Mouse (Mus musculus): ENCODE measurements around the gene Psmb2.

The Psmb2 gene

DNA sequence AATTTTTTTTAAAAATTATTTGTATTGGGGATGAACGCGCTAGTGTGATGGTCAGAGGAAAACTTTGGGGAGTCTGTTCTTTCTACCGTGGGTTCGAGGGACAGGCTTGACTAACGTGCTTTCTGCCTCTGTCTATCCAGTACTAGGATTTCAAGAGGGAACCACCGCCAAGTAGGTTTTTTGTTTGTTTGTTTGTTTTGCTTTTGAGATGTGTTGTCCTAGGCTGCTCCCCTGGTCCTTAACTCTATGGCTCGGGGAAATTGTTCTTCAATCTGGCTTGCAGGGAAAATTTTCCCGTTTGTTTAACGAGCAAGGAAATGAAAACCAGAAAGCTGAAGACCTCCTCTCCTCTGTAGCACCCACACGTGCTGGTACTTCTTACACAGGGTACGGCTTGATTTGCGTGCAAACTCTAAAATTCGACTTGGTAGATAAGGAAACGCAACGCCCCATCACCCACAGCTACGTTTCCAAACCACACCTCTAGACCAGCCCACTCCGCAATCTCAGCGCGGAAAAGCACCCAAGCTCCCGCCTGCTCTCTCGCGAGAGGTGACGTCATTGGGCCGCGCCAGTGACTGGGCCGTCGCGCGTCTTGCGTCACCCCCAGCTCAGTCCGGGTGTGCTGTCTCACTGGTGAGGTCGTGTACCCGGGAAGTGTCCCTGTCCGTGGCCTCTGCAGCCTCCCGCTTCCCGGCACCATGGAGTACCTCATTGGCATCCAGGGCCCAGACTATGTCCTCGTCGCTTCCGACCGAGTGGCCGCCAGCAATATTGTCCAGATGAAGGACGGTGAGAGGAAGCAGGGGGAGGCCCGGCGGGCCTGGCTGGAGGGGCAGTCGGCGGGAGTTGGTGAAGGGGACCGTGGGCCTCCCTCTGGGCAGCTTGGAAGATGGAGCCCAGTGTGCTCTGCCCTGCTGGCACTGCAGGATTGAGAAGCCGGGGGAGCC, at the start of gene Psmb2:
Gene Psmb2, plus strand, starts transcription at position 577 of the 950 bp plus-strand sequence.
- DNase-seq = peak; percentile 95

DNA sequence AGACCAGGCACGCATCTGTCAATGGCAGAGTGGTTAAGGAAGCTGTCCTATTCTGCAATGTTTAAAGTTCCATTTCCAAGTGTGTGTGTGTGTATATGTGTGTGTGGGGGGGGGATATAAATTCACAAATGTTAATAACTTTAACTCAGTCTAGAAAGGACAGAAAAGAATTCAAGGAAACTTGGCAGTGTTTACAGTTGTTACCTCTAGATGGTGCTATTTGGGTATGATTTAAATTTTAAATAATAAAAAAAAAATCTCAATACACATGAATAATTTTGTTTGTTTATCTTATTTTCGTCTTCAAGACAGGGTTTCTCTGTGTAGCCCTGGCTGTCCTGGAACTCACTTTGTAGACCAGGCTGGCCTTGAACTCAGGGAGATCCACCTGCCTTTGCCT, 45.5 kb upstream of the Psmb2 start:
- no peak for DNase-seq

DNA sequence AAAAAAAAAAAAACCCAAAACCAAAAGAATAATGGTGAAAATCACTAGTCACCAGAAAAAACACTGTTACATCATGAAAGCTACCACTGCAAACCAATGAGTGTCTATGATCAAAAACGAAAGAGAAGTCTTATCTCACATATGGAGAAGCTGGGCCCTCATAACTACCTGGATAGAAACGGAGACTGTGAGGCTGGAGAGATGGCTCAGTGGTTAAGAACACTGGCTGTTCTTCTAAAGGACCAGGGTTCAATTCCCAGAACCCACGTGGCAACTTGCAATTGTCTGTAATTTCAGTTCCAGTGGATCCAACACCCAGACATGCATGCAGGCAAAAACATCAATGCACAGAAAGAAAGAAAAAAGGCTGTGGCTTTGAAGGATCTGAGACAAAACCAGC, 44.8 kb upstream of the Psmb2 start:
- no peak for DNase-seq

DNA sequence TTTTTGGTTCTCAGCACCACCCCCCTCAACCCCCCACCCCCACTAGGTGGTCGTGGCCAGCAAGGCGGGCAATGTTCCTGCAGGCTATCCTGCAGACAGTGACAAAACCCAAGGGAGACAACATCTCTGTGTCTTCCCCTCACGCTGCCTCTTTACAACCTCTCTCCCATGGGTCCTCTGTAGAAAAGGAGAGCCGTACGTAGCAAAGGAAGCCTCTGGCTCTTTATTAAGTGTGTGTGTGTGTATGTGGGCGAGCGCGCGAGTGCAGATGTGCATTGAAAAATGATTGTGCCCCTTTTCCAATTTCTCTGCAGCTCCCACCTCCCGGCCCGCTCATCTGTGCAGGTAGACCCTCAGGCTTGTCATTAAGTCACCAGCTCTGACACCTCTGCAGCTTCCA, 41.1 kb upstream of the Psmb2 start:
- no peak for DNase-seq

DNA sequence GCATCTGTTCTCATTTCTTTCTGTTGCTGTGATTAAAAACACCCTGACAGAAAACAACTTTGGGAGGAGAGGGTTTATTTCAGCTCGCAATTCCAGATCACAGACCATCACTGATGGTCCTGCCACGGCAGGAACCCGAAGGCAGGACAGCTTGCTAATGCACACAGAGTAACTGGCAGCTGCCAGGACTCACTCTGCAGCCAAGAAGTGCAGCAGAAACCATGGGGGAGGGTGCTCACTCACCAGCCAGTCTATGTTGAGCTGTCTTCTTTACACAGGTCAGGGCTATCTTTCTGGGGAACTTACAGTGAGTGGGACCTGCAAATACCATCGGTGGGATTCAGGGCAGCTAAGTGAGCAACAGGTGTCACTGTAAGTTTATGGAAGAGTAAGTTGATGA, 40.0 kb upstream of the Psmb2 start:
- DNase-seq = no peak

DNA sequence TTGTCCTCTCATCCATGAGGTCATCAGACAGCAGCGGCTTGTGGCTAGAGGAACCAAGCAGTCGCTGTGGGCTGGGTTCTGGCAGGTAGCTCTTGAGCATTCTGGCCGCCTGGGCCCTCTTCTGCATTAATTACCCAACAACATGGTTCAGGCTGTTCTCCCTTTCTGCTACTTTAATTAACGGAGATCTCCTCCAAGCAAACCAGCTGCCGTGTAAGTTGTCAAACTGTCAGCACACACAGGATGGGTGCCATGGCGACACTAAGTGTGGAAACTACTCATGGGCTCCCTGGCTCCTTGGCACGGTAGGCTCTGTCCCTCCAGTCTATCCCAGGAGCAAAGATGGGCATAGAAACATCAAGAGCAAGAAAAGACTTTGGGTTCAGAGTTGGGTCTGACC, 38.1 kb upstream of the Psmb2 start:
- no peak for DNase-seq

DNA sequence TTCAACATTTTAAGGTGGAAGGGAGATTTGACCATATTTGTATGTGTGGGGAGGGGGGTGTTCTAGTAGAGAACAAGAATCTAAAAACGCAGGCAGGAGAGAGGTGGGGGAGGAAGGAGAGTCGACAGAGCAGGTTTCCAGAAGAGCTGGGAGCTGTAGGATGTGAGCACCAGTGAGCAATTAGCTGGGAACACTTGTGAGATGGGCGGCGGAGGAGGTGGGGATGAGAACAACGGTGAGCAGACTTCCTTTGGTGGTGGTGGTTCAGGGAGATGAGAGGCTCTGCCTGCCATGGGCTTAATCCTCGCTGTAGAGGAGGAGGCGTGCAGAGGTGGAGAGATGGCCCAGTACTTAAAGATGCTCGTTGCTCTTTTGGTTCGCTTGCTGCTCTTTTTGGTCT, 35.5 kb upstream of the Psmb2 start:
- DNase-seq = no peak

DNA sequence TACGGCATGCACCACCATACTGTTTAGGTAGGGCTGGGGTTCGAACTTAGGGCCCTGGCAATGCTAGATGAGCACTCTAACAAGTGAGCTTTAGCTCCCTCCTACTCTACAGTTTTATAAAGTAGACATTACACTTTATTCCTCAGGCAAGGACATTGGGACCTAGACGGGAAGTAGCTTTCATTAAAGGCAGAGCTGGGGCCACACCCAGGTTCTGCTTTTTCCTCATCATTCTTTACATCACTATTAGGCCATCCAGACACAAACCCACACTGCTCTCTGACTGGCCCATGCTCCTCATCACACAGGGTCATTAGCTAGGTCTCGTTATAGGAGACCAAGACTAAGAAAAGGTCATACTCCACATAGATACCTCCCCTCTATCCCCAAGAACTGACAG, 33.6 kb upstream of the Psmb2 start:
- no peak for DNase-seq

DNA sequence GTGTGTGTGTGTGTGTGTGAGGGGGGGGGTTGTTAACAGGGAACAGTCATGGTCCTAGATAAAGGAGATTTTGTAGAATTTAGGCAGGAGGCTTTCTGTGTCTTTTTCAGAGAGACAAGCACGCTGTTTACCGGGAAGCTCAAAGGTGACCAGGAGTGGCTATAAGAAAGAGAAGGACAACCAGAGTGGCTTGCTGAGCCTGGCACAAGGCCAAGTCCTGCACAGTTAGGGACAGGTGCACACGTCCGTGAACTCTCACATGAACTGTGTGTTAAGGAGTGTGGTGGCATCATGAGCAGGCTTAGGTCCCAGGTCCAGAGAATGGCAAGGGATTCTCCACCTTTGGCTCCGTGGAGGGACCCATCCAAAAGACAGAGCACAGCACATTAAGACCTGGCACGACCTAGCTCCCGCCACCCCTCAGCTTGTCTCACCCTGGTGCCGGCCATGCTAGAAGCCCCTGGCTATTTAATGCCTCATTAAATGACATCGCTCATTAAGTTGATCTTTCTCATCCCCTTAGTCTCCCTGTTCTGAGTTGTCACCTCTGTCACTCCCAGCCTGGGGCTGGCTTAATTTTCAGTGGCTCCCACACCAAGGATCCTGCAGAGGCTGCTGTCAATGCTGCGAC, 33.0 kb upstream of the Psmb2 start:
- peak; percentile 12 for DNase-seq

DNA sequence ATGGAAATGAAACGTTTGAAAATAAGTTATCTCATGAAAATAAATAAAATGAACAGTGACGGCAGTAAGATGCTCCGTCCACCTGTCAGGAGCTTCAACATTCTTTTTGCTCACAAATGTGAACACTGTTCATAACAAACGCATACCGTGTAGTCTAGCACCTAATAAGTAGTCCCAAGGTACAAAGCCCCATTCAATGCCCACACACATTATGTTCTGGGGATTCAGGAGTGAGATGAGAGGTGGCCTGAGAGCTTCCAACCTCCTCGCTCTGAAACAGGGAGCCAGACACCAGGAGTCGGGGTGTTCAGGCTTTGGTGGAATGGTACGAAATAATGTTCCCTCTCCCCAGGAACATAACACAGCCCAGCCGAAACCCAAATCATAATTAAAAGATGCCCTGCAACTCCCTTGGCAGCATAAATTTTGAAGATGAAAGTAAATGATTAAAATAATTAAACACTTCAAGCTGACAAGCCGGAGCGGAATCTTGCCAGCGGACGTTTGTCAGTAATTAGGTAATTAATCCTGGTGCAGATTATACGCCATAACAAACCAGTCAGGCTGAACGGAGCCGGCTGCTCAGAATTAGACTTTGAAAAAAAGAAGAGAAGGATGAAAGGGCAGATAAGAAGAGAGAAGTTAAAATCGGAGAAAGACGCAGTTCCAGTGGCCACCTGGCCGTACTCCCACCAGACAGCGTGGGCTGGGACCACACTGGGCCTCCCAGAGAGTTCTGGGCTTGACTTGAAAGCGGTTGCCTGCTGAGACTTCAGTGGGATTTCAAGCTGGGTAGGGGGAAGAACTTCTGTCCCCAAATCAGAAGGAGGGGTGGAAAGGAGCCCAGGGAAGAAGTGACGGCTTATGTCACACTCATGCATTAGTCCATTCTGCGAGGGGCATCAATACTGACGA, 29.2 kb upstream of the Psmb2 start:
- DNase-seq = peak; percentile 4

DNA sequence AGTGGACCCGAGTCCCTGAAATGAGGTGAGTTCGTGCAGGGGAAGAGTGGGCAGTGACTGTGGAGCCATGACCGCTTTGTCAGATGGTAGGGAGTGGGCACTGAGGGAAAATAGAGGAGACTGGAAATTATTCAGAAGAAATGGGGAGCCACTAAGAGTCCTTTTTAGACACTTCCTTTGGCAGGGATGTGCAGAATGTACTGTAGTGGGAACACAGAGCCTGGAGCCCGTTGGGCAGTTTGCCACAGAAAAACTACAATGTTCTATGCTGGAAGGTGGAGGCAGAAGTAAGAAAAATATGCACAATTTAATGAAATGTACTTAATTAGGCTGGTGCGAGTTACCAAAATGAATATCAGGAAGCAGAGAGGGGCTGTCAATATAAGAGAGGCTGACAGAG, 24.3 kb upstream of the Psmb2 start:
- no peak for DNase-seq

DNA sequence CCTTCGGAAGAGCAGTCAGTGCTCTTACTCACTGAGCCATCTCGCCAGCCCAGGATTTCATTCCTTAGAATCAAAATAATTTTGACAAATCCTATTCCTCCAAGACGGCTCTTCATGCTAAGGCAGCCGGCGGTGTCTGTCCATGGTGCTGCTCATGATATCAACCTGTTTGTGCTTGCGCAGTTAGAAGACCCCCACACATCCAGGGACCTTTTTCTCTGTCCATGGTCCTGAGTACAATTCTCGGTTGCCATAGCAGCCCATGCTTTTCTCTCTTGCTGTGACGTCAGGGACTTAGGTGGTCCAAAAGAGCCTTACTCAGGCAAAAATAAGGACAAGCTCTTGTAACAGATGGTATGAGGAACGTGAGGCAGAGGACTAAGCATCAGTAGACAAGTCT, 22.1 kb upstream of the Psmb2 start:
- DNase-seq = no peak

DNA sequence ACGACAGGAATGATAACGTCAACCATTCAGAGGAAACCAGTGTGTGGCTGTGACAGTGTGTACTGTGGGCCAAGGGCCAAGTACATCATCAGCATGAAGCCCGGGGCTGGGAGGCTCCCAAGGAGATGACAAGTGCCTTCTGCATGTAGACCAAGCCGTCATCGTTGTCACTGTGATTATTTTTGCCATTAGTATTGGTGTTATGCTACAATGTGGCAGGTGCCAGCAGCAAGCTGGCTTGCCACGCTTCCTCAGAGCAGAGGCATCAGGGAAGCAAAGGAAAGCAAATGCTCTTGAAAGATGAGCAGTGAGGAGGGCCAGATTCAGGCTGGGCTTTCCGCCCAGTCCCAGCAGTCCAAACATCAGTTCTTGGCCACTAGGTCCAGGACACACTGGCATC, 16.2 kb upstream of the Psmb2 start:
- no peak for DNase-seq

DNA sequence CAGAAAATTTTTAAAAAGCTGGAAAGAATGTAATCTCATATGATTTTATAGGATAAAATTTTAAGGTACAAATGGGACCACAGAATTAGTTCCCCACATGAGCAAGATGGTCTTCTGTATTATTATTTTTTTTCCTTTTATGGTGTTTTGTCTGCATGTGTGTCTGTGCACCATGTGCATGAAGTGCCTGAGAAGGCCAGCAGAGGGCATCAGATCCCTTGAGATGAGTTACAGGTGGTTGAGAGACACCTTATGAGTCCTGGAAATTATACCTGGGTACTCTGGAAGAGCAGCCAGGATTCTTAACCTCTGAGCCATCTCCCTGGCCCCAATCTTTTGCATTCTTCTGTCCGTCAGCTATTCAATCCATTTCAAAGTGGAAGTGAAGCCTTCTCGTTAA, 10.4 kb upstream of the Psmb2 start:
- no peak for DNase-seq

DNA sequence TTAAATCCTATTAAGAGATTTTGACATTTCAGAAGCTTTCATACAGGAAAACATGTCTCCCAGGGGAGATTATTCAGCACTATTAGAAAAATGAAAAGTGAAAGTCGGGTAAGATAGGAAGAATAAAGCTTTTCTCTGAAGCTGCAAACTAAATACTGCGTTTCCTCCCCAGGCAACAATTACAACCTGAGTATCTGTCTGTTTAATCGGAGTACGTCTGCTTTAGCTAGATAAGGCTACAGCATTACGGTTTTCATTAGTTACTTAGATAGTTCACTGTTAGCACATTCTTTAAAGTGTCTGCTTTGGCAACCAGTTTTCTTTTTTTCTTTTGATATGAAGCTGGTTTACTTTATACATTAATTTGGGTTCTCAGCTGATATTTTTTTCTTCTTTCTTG, 4.9 kb downstream of the Psmb2 start:
- no peak for DNase-seq

DNA sequence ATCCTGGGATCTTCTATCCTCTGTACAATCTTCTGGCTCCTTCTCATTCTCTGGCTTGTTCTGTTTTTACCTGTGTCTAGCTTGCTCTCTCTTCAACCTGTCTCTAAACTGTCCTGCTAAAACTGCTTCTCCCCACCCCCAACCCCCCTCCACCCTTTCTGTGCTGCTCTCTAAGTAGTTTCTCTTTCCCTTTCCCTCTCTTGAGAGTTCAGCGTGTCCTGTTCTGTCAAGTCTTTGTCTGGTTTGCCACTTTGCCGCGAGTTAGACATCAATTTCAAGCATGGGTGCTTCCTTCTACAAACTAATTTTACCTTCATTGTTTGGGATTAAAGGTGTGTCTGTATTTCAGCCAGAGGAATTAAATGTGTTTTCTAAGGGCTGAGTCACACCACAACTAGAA, 5.7 kb downstream of the Psmb2 start:
- no peak for DNase-seq

DNA sequence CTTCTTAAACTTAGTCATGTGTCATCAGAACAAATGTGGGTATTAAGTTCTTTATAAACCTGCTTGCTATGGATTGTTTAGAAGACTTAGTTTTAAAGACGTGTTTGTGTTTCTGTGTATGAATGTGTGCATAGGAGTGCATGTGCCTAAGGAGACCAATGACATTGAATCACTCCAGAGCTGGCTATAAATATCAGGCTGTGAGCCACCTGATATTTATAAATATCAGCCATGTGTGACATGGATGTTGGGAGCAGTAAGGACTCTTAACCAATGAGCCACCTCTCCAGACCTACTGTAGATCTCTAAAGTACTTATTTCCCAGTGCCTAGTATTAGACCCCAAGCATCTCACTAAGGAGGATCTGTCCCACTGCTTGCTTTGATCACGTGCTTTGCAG, 12.0 kb downstream of the Psmb2 start:
- no peak for DNase-seq

DNA sequence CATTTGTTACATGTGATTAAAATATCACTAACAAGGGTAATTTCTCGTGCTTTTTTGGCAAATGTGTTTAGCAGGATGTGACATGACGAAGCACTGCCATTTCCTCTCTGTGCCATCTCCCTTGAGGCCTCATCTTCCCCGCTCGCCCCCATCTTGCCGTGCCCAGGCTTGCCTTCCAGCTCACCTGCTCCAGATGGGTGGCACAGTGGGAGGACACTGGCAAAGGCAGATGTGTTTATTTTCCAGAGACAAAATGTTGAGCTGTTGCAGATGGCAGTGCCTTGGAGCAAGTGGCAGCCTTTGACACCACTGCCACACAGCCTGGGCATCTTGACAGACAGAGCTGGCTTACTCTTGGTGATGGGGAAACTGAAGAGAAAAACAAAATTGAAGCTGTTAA, 15.6 kb downstream of the Psmb2 start:
- DNase-seq = no peak

DNA sequence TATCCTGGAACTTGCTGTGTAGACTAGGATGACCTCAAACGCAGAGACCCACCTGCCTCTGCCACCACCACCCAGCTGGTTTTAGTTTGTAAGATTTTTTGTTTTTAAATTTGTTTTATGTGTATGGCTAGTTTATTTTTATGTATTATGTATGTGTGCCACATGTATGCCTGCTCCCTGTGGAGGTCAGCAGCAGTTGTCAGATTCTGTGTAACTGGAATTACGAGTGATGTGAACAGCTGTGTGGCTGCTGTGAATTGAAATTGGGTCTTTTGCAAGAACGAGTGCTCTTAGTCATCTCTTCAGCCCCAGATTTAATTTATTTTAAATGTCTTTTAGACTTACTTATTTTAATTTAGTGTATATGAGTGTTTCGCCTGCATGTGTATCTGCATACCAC, 19.5 kb downstream of the Psmb2 start:
- no peak for DNase-seq

DNA sequence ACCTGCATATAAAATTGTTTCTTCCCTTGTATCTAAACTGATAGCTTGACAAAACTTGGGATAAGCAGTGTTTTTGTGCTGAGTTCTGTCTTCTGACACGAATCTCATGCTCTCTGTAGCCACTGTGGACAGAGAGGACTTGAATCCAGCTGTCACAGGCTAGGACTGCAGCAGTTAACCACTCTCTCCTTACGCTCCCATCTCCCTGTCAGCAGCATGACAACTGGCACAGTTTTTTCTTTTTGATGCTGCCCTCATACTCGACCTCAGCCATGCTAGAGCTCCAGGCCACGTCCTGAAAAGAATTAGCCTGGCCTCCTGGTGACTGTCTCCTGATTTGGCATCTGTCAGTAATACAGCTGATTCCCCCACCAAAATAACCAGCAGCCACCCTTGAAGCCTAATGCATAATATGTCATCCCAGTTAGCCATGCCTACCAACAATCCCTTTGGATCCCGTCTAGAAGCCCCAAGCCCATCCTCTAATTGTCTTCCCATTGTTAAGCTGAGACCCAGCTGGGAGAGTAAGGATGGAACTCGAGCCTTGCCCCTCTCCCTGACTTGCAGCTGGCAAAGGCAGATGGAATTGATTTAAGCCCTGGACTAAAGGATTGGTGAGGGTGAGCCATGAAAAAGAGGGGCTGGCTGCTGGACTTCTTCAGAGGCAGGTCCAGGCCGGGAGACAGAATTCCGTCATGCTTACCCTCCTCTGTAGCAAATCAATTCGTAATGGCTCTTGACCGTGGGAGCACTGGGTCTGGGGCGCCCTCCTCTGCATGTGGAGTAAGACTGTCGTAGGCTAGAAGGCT, 29.4 kb downstream of the Psmb2 start:
- no peak for DNase-seq

DNA sequence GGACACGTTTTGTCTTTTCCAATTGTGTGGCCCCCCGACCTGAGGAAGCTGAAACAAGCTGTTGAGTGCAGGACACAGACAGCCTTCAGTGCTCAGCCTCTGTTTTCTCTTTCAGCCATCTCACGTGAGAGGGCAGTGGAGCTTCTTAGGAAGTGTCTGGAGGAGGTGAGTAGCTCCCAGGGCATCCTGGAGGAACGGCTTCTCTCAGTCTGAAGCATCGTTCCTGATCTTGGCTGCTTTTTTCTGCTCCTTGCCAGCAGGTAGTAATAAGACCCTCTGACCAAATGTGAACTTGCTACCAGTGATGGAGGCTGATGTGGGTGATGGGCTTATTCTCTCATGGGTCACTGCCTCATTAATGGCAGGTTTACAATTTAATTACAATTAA, 30.0 kb downstream of the Psmb2 start:
- no peak for DNase-seq

DNA sequence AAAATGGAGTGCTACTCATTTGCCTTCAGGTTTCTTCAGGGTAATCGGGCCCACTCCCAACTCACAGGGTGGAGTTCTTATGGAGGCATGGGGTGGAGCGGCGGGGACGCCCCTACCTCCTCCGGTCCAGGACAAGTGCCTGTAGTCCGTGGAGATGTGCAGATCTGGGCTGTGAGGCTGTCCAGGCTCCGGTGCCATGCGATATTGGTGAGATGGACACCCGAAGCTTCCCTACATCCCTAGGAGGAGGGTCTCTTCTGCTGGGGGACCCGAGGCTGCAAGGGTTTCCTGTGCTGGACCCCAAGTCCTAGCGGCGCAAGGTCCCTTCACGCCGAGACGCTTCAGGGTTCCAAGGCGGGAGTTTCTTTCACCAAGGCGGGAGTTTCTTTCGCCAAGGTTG, 54.7 kb downstream of the Psmb2 start:
- no peak for DNase-seq
